Mouse (Mus musculus) olfactory bulb, adult 2 months (tissue): Measurements from ENCODE around the gene Pcsk6. TPM values are rescaled to one million over a fixed set of nuclear protein-coding genes. Genes with fewer than 3 reads are reported as not detected.
A peak's percentile ranks its signal among the peaks of the same experiment; 100 is the strongest.

ENCODE experiments used
- H3K27ac ChIP-seq: fragments of 200-500 bp; 2 replicates; pipeline ENCODE4 v1.5.1; 2012; ENCODE audit warnings: low read depth, low read length; ENCODE audit not compliant: insufficient read depth
- H3K4me1 ChIP-seq: fragments of 200-500 bp; 2 replicates; pipeline ENCODE4 v1.6.1; 2012; ENCODE audit warnings: low read length; ENCODE audit not compliant: control insufficient read depth, insufficient read depth
- H3K4me3 ChIP-seq: fragments of 200-500 bp; 2 replicates; pipeline ENCODE4 v1.5.1; 2012; ENCODE audit warnings: mild to moderate bottlenecking, low read depth, low read length, moderate library complexity; ENCODE audit not compliant: insufficient read depth
- CTCF ChIP-seq: fragments of 200-500 bp; IDR thresholded peaks from 2 replicates; pipeline ENCODE4 v1.5.1; 2012; ENCODE audit warnings: low read depth, mild to moderate bottlenecking, low read length, moderate library complexity; ENCODE audit not compliant: insufficient read depth
- POLR2A ChIP-seq: fragments of 200-500 bp; IDR thresholded peaks from 2 replicates; pipeline ENCODE4 v1.6.1; 2012; ENCODE audit warnings: mild to moderate bottlenecking, low read depth, low read length, moderate library complexity; ENCODE audit not compliant: insufficient read depth
- WGBS: fragments of 180-500 bp; shearing (Covaris S2); methylation state at CpG from one replicate; pipeline ENCODE4 v1.1.7; 2018; 5-methylcytosine and 5-hydroxymethylcytosine counted together
- polyA plus RNA-seq: library from polyadenylated mRNA; stranded (reverse); fragments of >200 nt; gene quantifications from 2 replicates; pipeline ENCODE4 v1.2.4, GENCODE M21; 2012; ENCODE audit warnings: low replicate concordance; ENCODE audit not compliant: missing spikeins, insufficient read depth, insufficient read length

The Pcsk6 gene
- polyA plus RNA-seq, 1 experiment = not detected

DNA sequence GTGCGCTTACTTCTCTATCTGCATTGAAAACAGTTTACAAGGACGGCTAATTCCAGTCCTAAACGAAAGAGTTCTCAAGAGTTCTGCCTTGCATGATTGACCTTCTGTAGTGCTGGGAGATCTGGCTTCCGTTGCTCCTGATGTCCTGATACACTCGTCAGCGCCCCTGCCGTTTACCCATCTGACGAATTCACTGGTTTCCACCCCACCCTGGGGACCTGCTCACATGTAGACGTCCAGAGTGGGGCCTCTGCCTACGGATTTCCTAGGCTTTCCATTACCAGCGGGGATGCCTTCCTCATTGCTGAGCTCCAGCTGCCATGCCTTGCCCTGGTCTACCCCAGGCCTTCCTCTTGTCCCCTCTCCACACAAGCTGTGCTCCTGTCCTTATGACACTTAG is 39.7 kb downstream of the Pcsk6 start:
- TF ChIP-seq POLR2A (no peak), CTCF (no peak)
- Histone ChIP-seq H3K4me3 (no peak overlapping the region), H3K4me1 (peaks cover 14% of the 10 kb centered on the region), H3K27ac (no peak overlapping the region)
- WGBS = 91% methylated on average over 11 of the region's 11 CpGs

DNA sequence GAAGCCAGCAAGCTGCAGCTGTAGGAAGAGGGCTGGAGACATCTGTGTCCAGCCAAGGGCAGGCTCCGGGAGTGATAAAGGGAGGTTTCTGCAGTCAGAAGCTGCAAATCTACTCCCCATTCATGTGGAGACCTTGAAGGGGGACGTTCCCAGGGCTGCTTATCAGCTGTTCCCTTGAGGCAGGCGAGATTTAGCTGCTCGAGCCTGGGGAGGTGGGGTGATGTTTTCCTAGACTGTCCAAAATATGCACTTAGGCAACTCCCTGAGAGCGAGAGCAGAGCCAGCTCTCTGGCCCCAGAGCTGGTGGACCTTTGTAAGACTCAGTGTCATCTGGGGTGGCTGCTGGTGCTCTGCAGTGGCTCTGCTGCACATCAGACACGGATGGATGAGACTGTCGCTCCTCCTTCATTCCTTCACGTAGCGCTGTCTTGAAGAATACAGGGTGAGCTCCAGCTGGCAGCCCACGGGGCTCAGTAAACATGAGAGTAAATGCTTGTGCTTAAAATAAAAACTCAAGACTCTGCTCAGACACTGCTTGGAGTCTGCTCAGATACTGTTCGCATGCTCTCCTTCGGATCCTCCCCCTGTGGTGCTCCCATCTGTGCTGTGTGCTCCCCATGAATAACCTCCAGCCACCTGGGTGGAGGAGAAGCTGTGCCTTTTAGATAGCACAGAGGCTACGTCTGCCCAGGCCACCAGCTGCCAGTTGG is 41.1 kb downstream of the Pcsk6 start:
- TF ChIP-seq POLR2A (no peak), CTCF (no peak)
- Histone ChIP-seq H3K4me1 (peaks cover 14% of the 10 kb centered on the region), H3K4me3 (no peak overlapping the region), H3K27ac (peak overlapping the region; percentile 49)
- WGBS = 14% methylated on average over 13 of the region's 13 CpGs

DNA sequence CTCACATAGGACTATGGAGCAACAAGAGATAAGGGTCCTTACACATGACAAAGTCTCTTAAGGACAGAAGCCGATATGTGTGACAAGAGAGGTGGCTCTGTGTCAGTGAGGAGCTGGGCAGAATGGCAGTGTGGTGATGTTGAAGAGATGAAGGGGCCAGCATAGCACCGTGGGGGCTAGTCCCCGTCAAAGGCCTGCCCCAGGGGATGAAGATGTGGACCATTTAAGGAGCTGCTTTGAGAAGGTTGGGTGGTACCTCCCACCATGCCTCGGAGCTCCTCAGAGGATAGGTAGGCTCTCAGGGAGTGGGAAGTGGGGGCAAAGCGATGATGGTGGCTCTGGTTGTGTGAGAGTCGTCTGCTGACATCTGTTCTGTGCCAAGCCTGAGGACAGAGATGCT is 41.9 kb downstream of the Pcsk6 start:
- Histone ChIP-seq H3K27ac (peak overlapping the region; percentile 49; the same call in 1 of the 2 replicates), H3K4me3 (no peak overlapping the region), H3K4me1 (peaks cover 14% of the 10 kb centered on the region)
- 85% methylated on average over 6 of the region's 6 CpGs for WGBS
- TF ChIP-seq CTCF (no peak), POLR2A (no peak)

DNA sequence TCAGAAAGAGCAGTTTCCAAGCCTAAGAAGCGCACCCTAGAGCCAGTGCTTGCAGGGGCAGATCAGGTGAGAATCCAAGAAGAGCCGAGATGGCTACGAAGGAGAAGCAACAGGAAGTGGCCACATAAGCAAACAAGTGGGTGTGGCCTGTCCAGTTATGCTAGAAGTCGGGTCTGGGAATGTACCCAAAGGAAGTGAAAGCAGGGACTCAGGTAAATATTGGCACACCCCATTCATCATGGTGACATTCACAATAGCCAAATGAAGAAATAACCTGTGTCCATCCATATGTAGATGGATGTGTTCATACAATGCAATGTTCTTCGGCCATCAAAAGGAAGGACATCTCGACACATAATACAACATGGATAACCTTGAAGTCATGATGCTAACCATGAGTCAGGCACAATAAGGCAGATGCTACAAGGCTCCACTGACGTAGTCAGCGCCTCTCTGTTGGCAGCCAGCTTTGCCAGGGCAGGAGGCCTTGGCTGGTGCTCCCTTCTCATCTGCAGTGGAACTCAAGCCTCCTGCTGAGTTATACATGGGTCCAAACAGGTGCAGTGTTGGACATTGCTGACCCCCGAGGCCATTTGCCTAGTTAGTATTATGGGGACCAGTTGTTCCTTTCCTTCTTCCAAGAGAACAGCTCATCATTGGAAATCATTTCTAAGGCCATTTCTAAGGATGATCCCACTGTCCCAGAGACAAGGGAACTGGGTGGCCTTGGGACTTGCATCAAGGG is 45.2 kb downstream of the Pcsk6 start:
- no peak for TF ChIP-seq POLR2A
- TF ChIP-seq CTCF = no peak
- no peak overlapping the region for H3K27ac ChIP-seq
- no peak overlapping the region for H3K4me3 ChIP-seq
- peaks cover 10% of the 10 kb centered on the region for H3K4me1 ChIP-seq
- WGBS = 91% methylated on average over 9 of the region's 9 CpGs

DNA sequence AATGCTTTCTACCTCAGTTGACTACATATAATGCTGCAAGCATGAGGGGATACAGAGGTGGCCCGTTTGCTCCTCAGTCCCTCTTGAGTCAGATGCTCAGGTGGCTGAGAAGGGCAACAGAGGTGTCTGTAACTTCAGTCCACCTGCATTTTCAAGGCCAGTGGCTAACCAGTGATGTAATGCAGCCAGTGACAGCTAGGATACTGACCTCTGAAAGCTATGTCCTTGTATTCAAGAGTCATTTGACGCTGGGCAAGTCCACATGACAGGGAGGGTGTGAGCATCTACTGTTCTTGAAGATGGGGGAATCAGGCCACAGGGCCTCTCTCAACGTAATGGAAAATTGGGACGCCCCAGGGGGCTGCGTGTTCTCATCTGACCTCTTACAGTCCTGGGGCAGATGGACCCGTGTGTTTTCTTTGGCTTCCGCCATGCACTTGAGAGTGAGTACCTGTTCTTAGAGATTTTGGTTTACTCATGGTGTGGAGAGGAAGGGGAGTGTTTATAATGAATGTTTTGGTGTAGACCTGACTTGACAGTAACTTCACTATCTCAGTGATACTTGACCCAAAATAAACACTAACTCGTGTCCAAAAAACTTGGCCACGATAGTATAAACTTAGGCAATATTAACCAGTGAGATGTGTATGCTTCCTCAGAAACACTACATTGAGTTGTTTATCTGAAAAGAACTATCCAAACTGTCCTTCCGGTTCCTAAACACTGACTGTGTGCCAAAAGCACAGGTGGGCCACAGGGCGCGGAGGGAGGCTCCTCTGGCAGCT is 48.0 kb downstream of the Pcsk6 start:
- Histone ChIP-seq H3K27ac (no peak overlapping the region), H3K4me1 (no peaks in the 10 kb centered on the region), H3K4me3 (no peak overlapping the region)
- TF ChIP-seq CTCF (no peak), POLR2A (no peak)
- WGBS = 83% methylated on average over 12 of the region's 12 CpGs

DNA sequence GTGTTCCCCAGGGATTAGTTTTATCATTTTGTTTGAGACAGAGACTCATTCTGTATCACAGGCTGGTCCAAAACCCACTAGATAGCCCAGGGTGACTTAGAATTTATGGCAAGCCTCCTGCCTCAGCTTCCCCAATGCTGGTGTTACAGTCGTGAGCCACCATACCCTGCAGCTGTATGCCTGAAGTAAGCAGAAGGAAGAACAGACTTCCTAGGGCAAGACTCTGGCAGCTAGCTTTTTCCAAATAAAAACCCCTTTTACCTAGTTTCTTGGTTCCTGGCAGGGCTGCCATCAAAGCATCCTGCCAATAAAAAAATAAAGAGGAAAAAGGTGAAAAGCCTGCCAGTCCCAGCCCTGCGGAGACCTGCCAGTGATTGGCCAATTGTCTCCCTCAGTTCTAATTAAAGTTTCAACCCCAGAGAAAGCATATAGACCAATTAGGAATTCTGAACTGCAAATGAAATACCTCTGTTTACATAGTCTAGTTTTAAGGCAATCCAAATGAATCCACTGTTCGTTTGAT is 51.6 kb downstream of the Pcsk6 start:
- Histone ChIP-seq H3K27ac (no peak overlapping the region), H3K4me3 (no peak overlapping the region), H3K4me1 (no peaks in the 10 kb centered on the region)
- TF ChIP-seq CTCF (no peak), POLR2A (no peak)
- WGBS = 70% methylated on average over 3 of the region's 3 CpGs

DNA sequence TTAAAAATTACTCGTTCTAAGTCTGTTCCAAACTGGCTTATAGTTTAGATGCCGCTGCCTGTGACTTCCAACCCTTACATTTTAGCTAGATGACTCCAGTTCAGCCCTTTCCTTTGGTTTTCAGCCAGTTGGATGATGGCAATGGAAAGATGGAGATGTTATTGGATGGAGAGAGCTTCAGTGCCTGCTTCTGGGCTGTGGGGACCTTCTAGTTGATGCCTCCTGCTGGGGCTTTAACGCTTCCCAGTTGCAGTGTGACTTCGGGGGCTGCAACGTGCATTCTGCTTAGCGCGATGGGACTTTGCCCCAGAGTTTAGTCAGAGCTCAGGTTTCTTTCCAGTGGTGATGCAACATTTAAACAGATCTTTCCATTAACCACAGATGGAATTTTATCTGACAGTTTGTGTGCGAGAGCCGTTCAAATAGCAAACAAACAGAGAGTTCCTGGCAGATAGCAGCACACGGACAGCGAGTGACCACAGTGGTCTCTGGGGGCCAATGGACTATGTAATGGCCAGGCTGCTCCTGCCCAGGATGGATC is 53.3 kb downstream of the Pcsk6 start:
- H3K4me1 ChIP-seq = no peaks in the 10 kb centered on the region
- no peak overlapping the region for H3K27ac ChIP-seq
- TF ChIP-seq CTCF = no peak
- TF ChIP-seq POLR2A = no peak
- H3K4me3 ChIP-seq = no peak overlapping the region
- WGBS = 80% methylated on average over 11 of the region's 11 CpGs

DNA sequence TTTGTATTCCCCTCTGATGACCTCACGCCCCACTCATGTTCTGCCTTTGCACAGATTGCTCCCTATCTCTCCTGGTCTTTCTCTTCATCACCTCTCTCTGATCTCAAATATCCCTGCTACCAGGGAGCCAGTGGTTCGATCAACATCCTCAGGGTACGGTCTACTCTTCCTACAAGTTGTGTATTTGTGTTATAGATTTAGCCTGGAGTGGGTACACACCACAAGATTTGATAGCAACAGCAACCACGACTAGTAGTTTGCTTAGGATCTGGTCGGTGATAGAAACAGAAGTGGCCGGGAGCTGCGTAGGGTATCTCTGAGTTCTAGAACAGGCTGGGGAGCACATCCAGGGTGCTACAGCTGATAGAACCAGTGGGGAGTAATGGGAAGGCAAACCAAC is 54.3 kb downstream of the Pcsk6 start:
- no peak overlapping the region for H3K27ac ChIP-seq
- H3K4me1 ChIP-seq = peaks cover 3% of the 10 kb centered on the region; the same call in 1 of the 2 replicates
- TF ChIP-seq POLR2A (no peak), CTCF (no peak)
- no peak overlapping the region for H3K4me3 ChIP-seq
- 97% methylated on average over 7 of the region's 7 CpGs for WGBS

DNA sequence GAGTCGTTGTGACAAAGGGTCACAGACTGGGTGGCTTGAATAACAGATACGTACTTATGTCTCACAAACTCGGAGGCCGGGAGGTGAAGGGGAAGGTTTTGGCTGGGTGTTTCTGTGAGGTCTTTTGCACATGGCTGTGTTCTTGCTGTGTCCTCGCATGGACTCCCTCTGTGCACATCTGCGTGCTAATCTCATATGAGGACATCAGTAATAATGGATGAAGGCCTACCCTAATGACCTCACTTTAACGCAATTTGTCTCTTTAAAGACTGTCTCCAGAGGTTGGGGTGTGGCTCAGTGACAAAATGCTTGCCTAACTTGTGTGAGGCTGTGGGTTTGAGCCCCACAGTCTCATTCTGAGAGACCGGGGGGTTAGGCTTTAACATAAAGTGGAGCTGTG is 55.0 kb downstream of the Pcsk6 start:
- no peak for TF ChIP-seq POLR2A
- H3K4me3 ChIP-seq = no peak overlapping the region
- 91% methylated on average over 8 of the region's 8 CpGs for WGBS
- no peak overlapping the region for H3K27ac ChIP-seq
- peaks cover 3% of the 10 kb centered on the region; the same call in 1 of the 2 replicates for H3K4me1 ChIP-seq
